Mouse (Mus musculus) limb, embryonic 14.5 days (tissue): Measurements from ENCODE around the gene Dbndd2. TPM values are rescaled to one million over a fixed set of nuclear protein-coding genes. Genes with fewer than 3 reads are reported as not detected.

Source experiments
- ATAC-seq: fragments of 200-750 bp; cut with Nextera tagmentation; 2 replicates; pipeline ENCODE4 v1.8.0; 2017; ENCODE audit warnings: low read depth, moderate number of reproducible peaks, moderate TSS enrichment; ENCODE audit not compliant: low FRiP score
- DNase-seq: peaks from one replicate; pipeline ENCODE4 v3.0.0-alpha.2; 2015; ENCODE audit warnings: low spot score
- H3K27ac ChIP-seq: fragments of 300-500 bp; sonication (generic); replicated peaks from 2 replicates; pipeline ENCODE4 v1.5.1; 2014; ENCODE audit warnings: low read depth, mild to moderate bottlenecking, low read length, moderate library complexity, mixed read lengths
- H3K27me3 ChIP-seq: fragments of 300-500 bp; sonication (generic); 2 replicates; pipeline ENCODE4 v1.6.1; 2014; ENCODE audit warnings: low read length, mixed read lengths; ENCODE audit not compliant: control insufficient read depth, insufficient read depth
- H3K36me3 ChIP-seq: fragments of 300-500 bp; sonication (generic); 2 replicates; pipeline ENCODE4 v1.6.1; 2014; ENCODE audit warnings: mild to moderate bottlenecking, low read length, moderate library complexity, mixed read lengths; ENCODE audit not compliant: control insufficient read depth, insufficient read depth
- H3K4me1 ChIP-seq: fragments of 300-500 bp; sonication (generic); 2 replicates; pipeline ENCODE4 v1.6.1; 2014; ENCODE audit warnings: antibody characterized with exemption, low read length, mixed read lengths; ENCODE audit not compliant: control insufficient read depth, insufficient read depth
- H3K4me2 ChIP-seq: fragments of 300-500 bp; sonication (generic); replicated peaks from 2 replicates; pipeline ENCODE4 v1.6.1; 2014; ENCODE audit warnings: low read depth, mild to moderate bottlenecking, low read length, moderate library complexity; ENCODE audit not compliant: severe bottlenecking
- H3K4me3 ChIP-seq: fragments of 300-500 bp; sonication (generic); replicated peaks from 2 replicates; pipeline ENCODE4 v1.5.1; 2014; ENCODE audit warnings: low read length
- H3K9ac ChIP-seq: fragments of 300-500 bp; sonication (generic); 2 replicates; pipeline ENCODE4 v1.6.1; 2014; ENCODE audit warnings: mild to moderate bottlenecking, low read depth, low read length, moderate library complexity; ENCODE audit not compliant: severe bottlenecking
- H3K9me3 ChIP-seq: fragments of 300-500 bp; sonication (generic); 2 replicates; pipeline ENCODE4 v1.6.1; 2016; ENCODE audit warnings: low read length; ENCODE audit not compliant: control insufficient read depth
- POLR2A ChIP-seq: fragments of 200-500 bp; IDR thresholded peaks from 2 replicates; pipeline ENCODE4 v1.8.0; 2012; ENCODE audit warnings: inconsistent platforms, mild to moderate bottlenecking, moderate library complexity, borderline replicate concordance; ENCODE audit not compliant: insufficient read depth, insufficient read length; ENCODE audit errors: extremely low read depth
- WGBS: fragments of 180-500 bp; shearing (Covaris S2); extraction: QIAGEN DNeasy Blood & Tissue Kit; methylation state at CpG from one replicate; pipeline ENCODE4 v1.1.7; 2014; 5-methylcytosine and 5-hydroxymethylcytosine counted together
- polyA plus RNA-seq, 2 experiments: library from polyadenylated mRNA; depleted of rRNA in 1 of 2; stranded (reverse) in 1 of 2; unstranded in 1 of 2; fragments of >200 nt; fragmentation: Nextera tagmentation in 1 of 2; extraction: Ambion mirVana in 1 of 2; gene quantifications; 2 replicates each; pipeline versions ENCODE4 v1.2.1 to v1.2.3; 2012 to 2014

Dbndd2 gene
- polyA plus RNA-seq, 2 experiments: 4.4 to 7.7 TPM

DNA sequence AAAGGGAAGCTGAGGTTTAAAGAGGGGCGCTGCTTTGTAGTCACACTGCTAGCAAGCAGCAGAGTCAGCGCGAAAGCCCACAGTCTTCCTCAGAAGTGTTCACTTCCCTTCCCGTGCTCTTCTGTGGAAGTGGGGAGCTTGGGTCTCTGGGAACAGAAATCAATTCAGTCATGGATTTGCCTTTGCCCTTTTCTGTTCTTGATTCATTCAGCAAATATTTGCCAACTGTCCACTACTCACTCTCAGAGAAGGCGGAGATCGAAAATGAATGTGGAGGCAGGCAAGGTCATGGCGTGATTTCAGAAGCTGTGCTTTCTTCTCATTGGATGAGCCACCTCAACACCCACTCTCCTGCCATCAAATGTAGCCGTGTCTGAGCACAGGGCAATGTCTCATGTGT is 27.4 kb upstream of the Dbndd2 start:
- ATAC-seq: no peak
- H3K9me3 ChIP-seq: no peaks in the 10 kb centered on the region
- WGBS: 88% methylated on average over 8 of the region's 8 CpGs
- H3K4me1 ChIP-seq: peaks cover 22% of the 10 kb centered on the region
- H3K4me2 ChIP-seq: no peak overlapping the region
- H3K4me3 ChIP-seq: no peak overlapping the region
- H3K27me3 ChIP-seq: no peaks in the 10 kb centered on the region
- no peak for DNase-seq
- no peak for TF ChIP-seq POLR2A
- H3K27ac ChIP-seq: no peak overlapping the region
- no peak overlapping the region for H3K9ac ChIP-seq
- peaks cover 7% of the 10 kb centered on the region for H3K36me3 ChIP-seq

DNA sequence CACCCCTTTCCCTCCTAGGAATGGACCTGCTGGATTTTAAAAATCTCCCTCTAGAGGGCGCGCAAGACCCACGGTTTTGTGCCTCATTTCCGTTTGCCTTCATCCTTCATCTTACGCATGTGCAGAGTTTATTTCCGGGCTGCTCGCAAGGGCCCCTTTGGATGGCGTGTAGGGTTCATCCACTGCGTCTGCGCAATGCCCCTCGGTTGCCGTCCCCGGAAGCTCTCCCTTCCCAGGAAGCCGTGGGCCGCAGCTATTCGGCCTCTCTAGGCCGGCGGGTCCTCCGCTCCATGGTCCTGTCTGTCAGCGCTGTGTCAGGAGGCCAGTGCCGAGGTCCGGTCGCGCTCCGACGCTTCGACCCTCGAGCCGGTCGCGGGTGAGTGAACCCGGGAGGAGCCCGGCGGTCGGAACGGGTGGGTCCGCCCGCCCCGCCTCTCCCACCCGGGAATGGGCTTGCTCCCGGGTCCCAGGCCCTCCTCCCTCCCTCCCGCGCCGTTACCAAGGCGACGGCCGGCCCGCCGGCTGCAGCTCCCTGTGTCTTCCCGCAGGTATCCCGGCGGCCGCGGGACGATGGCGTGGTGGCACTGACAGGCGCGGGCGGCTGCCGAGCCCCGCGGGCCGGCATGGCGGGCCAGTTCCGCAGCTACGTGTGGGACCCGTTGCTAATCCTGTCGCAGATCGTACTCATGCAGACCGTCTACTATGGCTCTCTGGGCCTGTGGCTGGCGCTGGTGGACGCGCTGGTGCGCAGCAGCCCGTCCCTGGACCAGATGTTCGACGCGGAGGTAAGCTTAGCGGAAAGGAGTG is 25.0 kb upstream of the Dbndd2 start, which contains the start of gene Gm20458:
Gene Gm20458 (plus strand): TSS at position 223 of the 807 bp plus-strand sequence.
- Histone ChIP-seq H3K27ac (peak within 1 kb of the TSS; percentile 65), H3K4me2 (peak within 1 kb of the TSS; percentile 65), H3K27me3 (no peaks in the 10 kb centered on the region), H3K9me3 (no peaks in the 10 kb centered on the region), H3K36me3 (peaks cover 24% of the 10 kb centered on the region), H3K4me1 (peaks cover 12% of the 10 kb centered on the region), H3K4me3 (peak within 1 kb of the TSS; percentile 83), H3K9ac (peak within 1 kb of the TSS; percentile 78)
- peak; percentile 64; the same call in 1 of the 2 replicates for TF ChIP-seq POLR2A
- ATAC-seq (peak; percentile 97), DNase-seq (peak; percentile 98)
- WGBS: under 1% methylated on average over 59 of the region's 79 CpGs

DNA sequence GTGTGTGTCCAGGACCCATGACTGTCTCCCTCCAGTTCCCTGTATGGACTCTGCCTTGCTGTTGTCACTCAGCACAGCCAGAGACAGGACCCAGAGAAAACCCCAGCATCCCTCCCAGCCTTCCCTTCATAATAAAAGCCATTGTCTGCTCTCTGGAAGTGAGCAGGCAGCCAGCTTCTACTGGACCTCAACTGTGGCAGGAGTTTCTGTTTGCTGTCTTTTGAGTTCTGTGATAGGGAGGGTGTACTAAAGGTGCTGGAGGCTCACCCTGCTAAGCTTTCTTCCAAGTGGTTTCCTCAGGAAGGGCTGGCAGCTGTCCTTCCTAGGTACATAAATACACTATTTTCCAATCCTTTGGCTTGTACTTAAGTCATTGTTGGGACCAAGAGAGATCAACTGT is 20.7 kb upstream of the Dbndd2 start:
- H3K4me1 ChIP-seq: peaks cover 7% of the 10 kb centered on the region
- H3K27me3 ChIP-seq: no peaks in the 10 kb centered on the region
- DNase-seq: no peak
- ATAC-seq: no peak
- H3K36me3 ChIP-seq: peaks cover 29% of the 10 kb centered on the region
- no peaks in the 10 kb centered on the region for H3K9me3 ChIP-seq
- no peak overlapping the region for H3K9ac ChIP-seq
- H3K27ac ChIP-seq: no peak overlapping the region
- no peak for TF ChIP-seq POLR2A
- no peak overlapping the region for H3K4me2 ChIP-seq
- H3K4me3 ChIP-seq: no peak overlapping the region

DNA sequence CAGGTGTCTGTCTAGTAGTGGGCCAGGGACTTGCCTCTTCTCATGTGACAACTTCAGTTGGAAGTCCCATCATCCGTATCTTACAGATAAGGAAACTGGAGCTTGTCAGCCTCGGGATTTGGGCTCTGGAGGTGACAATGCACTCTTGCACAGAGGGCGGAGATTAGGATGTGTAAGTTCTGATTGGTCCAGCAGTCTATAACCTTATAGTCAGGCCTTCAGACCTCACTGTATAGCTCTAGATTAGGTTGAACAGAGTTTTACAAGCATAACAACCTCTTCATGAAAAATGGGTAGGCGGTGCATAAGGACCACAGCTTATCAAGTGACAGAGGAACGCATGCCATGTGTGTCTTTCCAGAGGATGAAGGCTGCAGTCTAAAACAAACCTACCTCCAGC is 19.1 kb upstream of the Dbndd2 start:
- no peak overlapping the region for H3K4me3 ChIP-seq
- no peak overlapping the region for H3K27ac ChIP-seq
- H3K36me3 ChIP-seq: peaks cover 29% of the 10 kb centered on the region
- no peak overlapping the region for H3K4me2 ChIP-seq
- no peaks in the 10 kb centered on the region for H3K27me3 ChIP-seq
- ATAC-seq: no peak
- peaks cover 4% of the 10 kb centered on the region for H3K4me1 ChIP-seq
- TF ChIP-seq POLR2A: no peak
- no peak for DNase-seq
- no peak overlapping the region for H3K9ac ChIP-seq
- H3K9me3 ChIP-seq: no peaks in the 10 kb centered on the region
- WGBS: 79% methylated on average over 5 of the region's 5 CpGs

DNA sequence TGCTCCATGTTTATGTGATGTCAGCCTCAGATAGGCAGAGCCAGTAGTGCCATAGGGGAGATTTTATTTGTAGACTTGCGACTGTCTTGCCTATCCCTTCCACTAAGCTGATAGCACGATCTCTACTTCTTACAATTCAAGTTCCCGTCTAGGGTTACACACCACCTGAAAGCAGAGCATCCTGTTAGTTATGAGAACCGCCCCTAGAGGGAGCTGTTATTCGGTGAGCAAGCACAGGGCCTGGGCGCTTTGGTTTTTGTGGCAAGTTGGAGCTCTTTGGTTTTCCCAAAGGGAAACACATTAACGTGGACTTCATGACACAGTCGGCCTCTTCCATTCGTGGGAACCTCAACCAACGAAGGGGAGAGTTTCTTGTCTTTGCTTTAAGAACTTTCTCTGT is 15.7 kb upstream of the Dbndd2 start:
- no peaks in the 10 kb centered on the region for H3K27me3 ChIP-seq
- H3K4me3 ChIP-seq: no peak overlapping the region
- TF ChIP-seq POLR2A: no peak
- H3K9ac ChIP-seq: no peak overlapping the region
- H3K4me2 ChIP-seq: no peak overlapping the region
- ATAC-seq: no peak
- no peaks in the 10 kb centered on the region for H3K9me3 ChIP-seq
- H3K27ac ChIP-seq: no peak overlapping the region
- no peak for DNase-seq
- 33% methylated on average over 10 of the region's 10 CpGs for WGBS
- H3K36me3 ChIP-seq: peaks cover 14% of the 10 kb centered on the region; the same call in 1 of the 2 replicates
- H3K4me1 ChIP-seq: no peaks in the 10 kb centered on the region

DNA sequence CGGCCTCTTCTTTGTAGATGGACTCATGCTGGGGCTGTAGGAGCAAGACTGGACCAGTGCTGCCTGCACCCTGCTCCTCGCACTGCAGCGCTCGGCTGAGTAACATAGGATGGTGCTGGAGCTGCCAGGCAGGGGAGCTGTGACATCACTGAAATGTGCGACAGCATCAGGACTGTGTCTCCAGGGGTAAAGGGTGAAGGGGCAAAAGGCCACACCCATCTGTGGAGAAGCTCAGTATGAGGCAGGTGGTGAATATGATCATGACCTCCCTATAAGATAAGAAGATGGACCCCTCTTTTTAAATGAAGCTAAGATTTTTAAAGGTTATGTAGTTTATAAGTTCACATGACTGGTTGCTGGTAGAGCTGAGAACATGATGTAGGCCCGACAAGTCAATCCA is 12.3 kb upstream of the Dbndd2 start, which contains the start of gene Trp53tg5:
Gene Trp53tg5 (minus strand): TSS at position 101 of the 400 bp plus-strand sequence.
- peaks cover 9% of the 10 kb centered on the region; the same call in 1 of the 2 replicates for H3K36me3 ChIP-seq
- no peak within 1 kb of the TSS for H3K4me3 ChIP-seq
- H3K4me1 ChIP-seq: no peaks in the 10 kb centered on the region
- no peaks in the 10 kb centered on the region for H3K27me3 ChIP-seq
- TF ChIP-seq POLR2A: no peak
- H3K27ac ChIP-seq: no peak within 1 kb of the TSS
- DNase-seq (no peak), ATAC-seq (no peak)
- no peak within 1 kb of the TSS for H3K4me2 ChIP-seq
- 78% methylated on average over 6 of the region's 6 CpGs for WGBS
- no peaks in the 10 kb centered on the region for H3K9me3 ChIP-seq
- H3K9ac ChIP-seq: no peak within 1 kb of the TSS
